Mouse (Mus musculus) embryonic facial prominence, embryonic 14.5 days (tissue): ENCODE measurements around the gene Zc2hc1c. TPM values are rescaled to one million over a fixed set of nuclear protein-coding genes. Genes with fewer than 3 reads are reported as not detected.

Source experiments
- ATAC-seq: fragments of 200-750 bp; cut with Nextera tagmentation; 2 replicates; pipeline ENCODE4 v1.8.0; 2017; ENCODE audit warnings: low read depth, moderate number of reproducible peaks, moderate TSS enrichment
- DNase-seq: peaks from one replicate; pipeline ENCODE4 v3.0.0-alpha.2; 2015; ENCODE audit warnings: low spot score
- H3K27ac ChIP-seq: fragments of 300-500 bp; sonication (generic); replicated peaks from 2 replicates; pipeline ENCODE4 v1.5.1; 2014; ENCODE audit warnings: low read depth, mild to moderate bottlenecking, low read length, moderate library complexity
- H3K27me3 ChIP-seq: fragments of 300-500 bp; sonication (generic); replicated peaks from 2 replicates; pipeline ENCODE4 v1.6.1; 2014; ENCODE audit warnings: low read length; ENCODE audit not compliant: control insufficient read depth, insufficient read depth
- H3K36me3 ChIP-seq: fragments of 300-500 bp; sonication (generic); 2 replicates; pipeline ENCODE4 v1.6.1; 2014; ENCODE audit warnings: low read length, mixed read lengths; ENCODE audit not compliant: control insufficient read depth, insufficient read depth
- H3K4me1 ChIP-seq: fragments of 300-500 bp; sonication (generic); 2 replicates; pipeline ENCODE4 v1.6.1; 2014; ENCODE audit warnings: antibody characterized with exemption, low read length; ENCODE audit not compliant: control insufficient read depth, insufficient read depth
- H3K4me2 ChIP-seq: fragments of 300-500 bp; sonication (generic); 2 replicates; pipeline ENCODE4 v1.6.1; 2014; ENCODE audit warnings: low read depth, mild to moderate bottlenecking, low read length, moderate library complexity, mixed read lengths
- H3K4me3 ChIP-seq: fragments of 300-500 bp; sonication (generic); 2 replicates; pipeline ENCODE4 v1.5.1; 2014; ENCODE audit warnings: low read depth, mild to moderate bottlenecking, low read length
- H3K9ac ChIP-seq: fragments of 300-500 bp; sonication (generic); 2 replicates; pipeline ENCODE4 v1.6.1; 2014; ENCODE audit warnings: low read depth, mild to moderate bottlenecking, low read length, moderate library complexity, mixed read lengths
- H3K9me3 ChIP-seq: fragments of 300-500 bp; sonication (generic); 2 replicates; pipeline ENCODE4 v1.6.1; 2016; ENCODE audit warnings: low read length; ENCODE audit not compliant: control insufficient read depth
- WGBS: fragments of 180-500 bp; shearing (Covaris S2); extraction: QIAGEN DNeasy Blood & Tissue Kit; methylation state at CpG from one replicate; pipeline ENCODE4 v1.1.7; 2014; 5-methylcytosine and 5-hydroxymethylcytosine counted together
- polyA plus RNA-seq: library from polyadenylated mRNA; unstranded; fragments of >200 nt; fragmentation: Nextera tagmentation; extraction: Ambion mirVana; gene quantifications from 2 replicates; pipeline ENCODE4 v1.2.1, GENCODE M21; 2014

Gene Zc2hc1c
- 1.4 and 1.8 TPM in 2 replicates for polyA plus RNA-seq

GRCm38 (mm10) chr12:85288486-85289156 lies at the start of gene Zc2hc1c:
Gene Zc2hc1c (plus strand): TSS chr12:85288591.
- peak within 1 kb of the TSS; percentile 49; the same call in 1 of the 2 replicates for H3K27ac ChIP-seq

GRCm38 (mm10) chr12:85252083-85252482 lies 36.3 kb upstream of the Zc2hc1c start:
- ATAC-seq = no peak
- H3K36me3 ChIP-seq = 0 out of 2 replicates have a peak, but pooled peaks cover 7% of the 10 kb centered on the region
- H3K27me3 ChIP-seq = no peaks in the 10 kb centered on the region
- WGBS = 69% methylated on average over 3 of the region's 3 CpGs
- no peak overlapping the region for H3K27ac ChIP-seq
- peaks cover 6% of the 10 kb centered on the region for H3K4me1 ChIP-seq
- no peak overlapping the region for H3K9ac ChIP-seq
- no peak for DNase-seq
- H3K4me3 ChIP-seq = no peak overlapping the region
- peaks cover 7% of the 10 kb centered on the region; the same call in 1 of the 2 replicates for H3K9me3 ChIP-seq
- no peak overlapping the region for H3K4me2 ChIP-seq

More at GRCm38 (mm10) chr12:85288486-85289156, at the start of gene Zc2hc1c:
- peak within 1 kb of the TSS; percentile 42 for H3K4me3 ChIP-seq
- WGBS = 5% methylated on average over 29 of the region's 31 CpGs
- DNase-seq = peak; percentile 97
- ATAC-seq = peak; percentile 92
- peaks cover 10% of the 10 kb centered on the region; the same call in 1 of the 2 replicates for H3K4me1 ChIP-seq
- peak within 1 kb of the TSS; percentile 71 for H3K9ac ChIP-seq
- H3K9me3 ChIP-seq = 0 out of 2 replicates have a peak, but pooled peaks cover 8% of the 10 kb centered on the region
- H3K27me3 ChIP-seq = no peaks in the 10 kb centered on the region
- H3K36me3 ChIP-seq = no peaks in the 10 kb centered on the region
- peak within 1 kb of the TSS; percentile 68 for H3K4me2 ChIP-seq

GRCm38 (mm10) chr12:85256074-85256751 lies 32.2 kb upstream of the Zc2hc1c start:
- no peak overlapping the region for H3K9ac ChIP-seq
- 40% methylated on average over 7 of the region's 7 CpGs for WGBS
- H3K4me1 ChIP-seq = no peaks in the 10 kb centered on the region; the same call in 1 of the 2 replicates
- peaks cover 4% of the 10 kb centered on the region; the same call in 1 of the 2 replicates for H3K36me3 ChIP-seq
- DNase-seq (peak; percentile 60), ATAC-seq (peak; percentile 78)
- no peak overlapping the region for H3K4me3 ChIP-seq
- H3K27me3 ChIP-seq = no peaks in the 10 kb centered on the region
- peak overlapping the region; percentile 25; the same call in 1 of the 2 replicates for H3K27ac ChIP-seq
- no peaks in the 10 kb centered on the region for H3K9me3 ChIP-seq
- no peak overlapping the region for H3K4me2 ChIP-seq

GRCm38 (mm10) chr12:85257008-85257639 lies 31.3 kb upstream of the Zc2hc1c start:
- no peak for DNase-seq
- Histone ChIP-seq H3K4me1 (no peaks in the 10 kb centered on the region; the same call in 1 of the 2 replicates), H3K9me3 (no peaks in the 10 kb centered on the region), H3K27ac (0 out of 2 replicates have a peak overlapping the region, but pooled peaks have one; percentile 25), H3K4me2 (no peak overlapping the region), H3K36me3 (peaks cover 4% of the 10 kb centered on the region; the same call in 1 of the 2 replicates), H3K4me3 (no peak overlapping the region), H3K9ac (no peak overlapping the region), H3K27me3 (no peaks in the 10 kb centered on the region)
- 70% methylated on average over 7 of the region's 7 CpGs for WGBS
- ATAC-seq = no peak

- H3K4me2 ChIP-seq = no peak overlapping the region
These were observed 25.9 kb upstream of the Zc2hc1c start for GRCm38 (mm10) chr12:85262489-85262888.

DNA sequence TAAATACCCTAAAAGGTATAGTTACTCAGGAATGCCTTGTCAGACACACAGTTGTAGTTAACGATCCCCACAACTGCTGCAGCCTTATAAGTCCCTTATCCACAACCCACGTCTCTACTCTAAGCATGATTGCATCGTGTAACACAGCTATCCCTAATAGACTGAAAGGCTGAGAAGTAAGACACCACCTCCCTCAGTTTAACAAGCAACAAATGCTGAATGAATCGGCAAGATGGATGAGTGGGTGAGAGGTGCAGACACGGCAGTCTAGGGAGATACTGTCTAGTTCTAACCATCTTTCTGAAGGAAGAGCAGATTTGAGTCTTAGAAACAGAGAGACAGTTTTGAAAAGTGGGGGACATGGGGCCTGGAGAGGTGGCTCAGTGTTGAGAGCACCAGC lies 25.2 kb upstream of the Zc2hc1c start:
- 53% methylated on average over 5 of the region's 5 CpGs for WGBS
- Histone ChIP-seq H3K36me3 (peaks cover 4% of the 10 kb centered on the region; the same call in 1 of the 2 replicates), H3K9me3 (no peaks in the 10 kb centered on the region), H3K27me3 (no peaks in the 10 kb centered on the region), H3K4me2 (no peak overlapping the region), H3K9ac (no peak overlapping the region), H3K4me1 (peaks cover 20% of the 10 kb centered on the region), H3K27ac (peak overlapping the region; percentile 53), H3K4me3 (no peak overlapping the region)
- no peak for DNase-seq
- ATAC-seq = no peak

More at GRCm38 (mm10) chr12:85262489-85262888, 25.9 kb upstream of the Zc2hc1c start:
- Histone ChIP-seq H3K4me1 (peaks cover 20% of the 10 kb centered on the region), H3K36me3 (peaks cover 4% of the 10 kb centered on the region; the same call in 1 of the 2 replicates), H3K9me3 (no peaks in the 10 kb centered on the region), H3K27ac (peak overlapping the region; percentile 53), H3K9ac (no peak overlapping the region), H3K4me3 (no peak overlapping the region), H3K27me3 (no peaks in the 10 kb centered on the region)
- peak; percentile 88 for ATAC-seq
- peak; percentile 93 for DNase-seq
- WGBS = 23% methylated on average over 10 of the region's 10 CpGs

DNA sequence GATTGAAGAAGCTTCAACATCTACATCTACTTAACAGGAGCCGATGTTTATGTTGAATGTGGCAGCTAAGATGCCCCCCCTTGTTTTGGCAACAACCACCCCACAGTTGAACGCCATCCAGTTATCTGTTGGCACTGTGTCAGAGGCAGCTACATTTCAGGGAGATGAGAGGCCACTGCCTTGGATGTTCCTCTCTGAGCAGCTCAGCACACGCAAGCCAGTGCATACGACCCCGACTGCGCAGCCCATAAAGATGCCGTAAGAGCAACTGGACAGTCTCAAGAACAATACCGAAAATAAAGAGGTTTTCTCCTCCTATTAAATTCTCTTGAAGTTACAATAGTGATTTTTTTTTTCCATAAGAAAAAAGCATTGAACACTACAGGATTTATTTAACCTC lies 23.9 kb upstream of the Zc2hc1c start:
- Histone ChIP-seq H3K4me2 (peak overlapping the region; percentile 30), H3K9ac (no peak overlapping the region), H3K4me1 (peaks cover 25% of the 10 kb centered on the region), H3K36me3 (no peaks in the 10 kb centered on the region), H3K27ac (peak overlapping the region; percentile 69), H3K4me3 (no peak overlapping the region), H3K9me3 (no peaks in the 10 kb centered on the region), H3K27me3 (no peaks in the 10 kb centered on the region)
- 48% methylated on average over 8 of the region's 8 CpGs for WGBS
- 0 out of 2 replicates have a peak, but pooled peaks have one; percentile 50 for ATAC-seq
- DNase-seq = peak; percentile 65

GRCm38 (mm10) chr12:85264940-85265339 lies 23.5 kb upstream of the Zc2hc1c start:
- Histone ChIP-seq H3K27me3 (no peaks in the 10 kb centered on the region), H3K9me3 (no peaks in the 10 kb centered on the region), H3K4me2 (peak overlapping the region; percentile 8; the same call in 1 of the 2 replicates), H3K27ac (peak overlapping the region; percentile 69), H3K9ac (no peak overlapping the region), H3K4me1 (peaks cover 27% of the 10 kb centered on the region), H3K36me3 (no peaks in the 10 kb centered on the region), H3K4me3 (no peak overlapping the region)
- DNase-seq = peak; percentile 89
- 13% methylated on average over 7 of the region's 7 CpGs for WGBS
- ATAC-seq = peak; percentile 64; the same call in 1 of the 2 replicates
